Mouse (Mus musculus) testis, adult 2 months (tissue): ENCODE measurements around the gene Prdm5.

ENCODE experiments used
- CTCF ChIP-seq: fragments of 200-500 bp; IDR thresholded peaks from 2 replicates; pipeline ENCODE4 v1.5.1; 2012; ENCODE audit warnings: low read depth, mild to moderate bottlenecking, inconsistent platforms, low read length, moderate library complexity; ENCODE audit not compliant: control insufficient read depth, insufficient read depth, insufficient replicate concordance
- POLR2A ChIP-seq: fragments of 200-500 bp; IDR thresholded peaks from 2 replicates; pipeline ENCODE4 v1.6.1; 2012; ENCODE audit warnings: low read depth, mild to moderate bottlenecking, inconsistent platforms, low read length, moderate library complexity; ENCODE audit not compliant: control insufficient read depth

- TF ChIP-seq CTCF (no peak), POLR2A (no peak)
These were observed 84.0 kb downstream of the Prdm5 start for GRCm38 (mm10) chr6:65862836-65863235.
